Mouse (Mus musculus): Measurements from ENCODE around the gene Sec16b.
A peak's percentile ranks its signal among the peaks of the same experiment; 100 is the strongest.

Gene Sec16b

DNA sequence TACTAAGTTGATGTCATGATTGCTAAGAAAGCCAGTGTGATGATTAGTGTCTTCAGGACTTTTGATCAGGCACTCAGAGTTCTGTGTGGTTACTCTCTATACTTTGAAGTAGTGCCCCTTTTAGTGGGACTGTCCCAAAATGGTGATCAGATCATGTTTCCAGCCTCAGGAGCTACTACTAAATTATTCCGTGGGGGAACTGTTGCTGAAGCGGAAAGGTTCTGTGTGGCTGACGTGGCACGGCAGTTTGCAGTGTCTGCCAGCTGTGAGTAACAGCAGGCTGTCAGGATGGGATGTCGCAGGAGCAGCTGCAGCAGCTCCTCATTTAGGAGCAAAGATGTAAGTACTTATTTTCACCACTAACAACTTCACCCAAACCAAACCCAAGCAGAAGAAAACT is at the start of gene Sec16b:
Gene Sec16b (plus strand): TSS at position 207 of the 400 bp plus-strand sequence.
- no peak for DNase-seq

DNA sequence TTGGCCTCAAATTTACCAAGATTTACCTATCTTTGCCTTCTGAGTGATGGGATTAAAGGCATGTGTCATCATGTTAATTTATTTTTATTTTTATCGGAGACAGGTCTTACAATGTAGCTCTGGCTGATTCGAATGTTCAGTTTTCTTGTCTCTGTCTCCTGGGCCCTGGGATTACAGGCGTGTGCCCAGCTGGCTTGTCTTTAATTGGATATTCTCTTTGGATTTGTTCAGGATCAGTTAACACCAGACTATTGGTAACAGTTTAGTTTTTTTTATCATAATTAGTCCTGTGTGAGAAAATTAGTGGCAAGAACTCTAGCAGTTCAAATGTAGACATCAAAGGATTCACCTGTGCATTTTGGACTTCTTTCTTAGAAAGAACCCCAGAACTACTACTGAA is 48.7 kb upstream of the Sec16b start:
- peak in 1 of 2 experiments; percentile 36 for DNase-seq

DNA sequence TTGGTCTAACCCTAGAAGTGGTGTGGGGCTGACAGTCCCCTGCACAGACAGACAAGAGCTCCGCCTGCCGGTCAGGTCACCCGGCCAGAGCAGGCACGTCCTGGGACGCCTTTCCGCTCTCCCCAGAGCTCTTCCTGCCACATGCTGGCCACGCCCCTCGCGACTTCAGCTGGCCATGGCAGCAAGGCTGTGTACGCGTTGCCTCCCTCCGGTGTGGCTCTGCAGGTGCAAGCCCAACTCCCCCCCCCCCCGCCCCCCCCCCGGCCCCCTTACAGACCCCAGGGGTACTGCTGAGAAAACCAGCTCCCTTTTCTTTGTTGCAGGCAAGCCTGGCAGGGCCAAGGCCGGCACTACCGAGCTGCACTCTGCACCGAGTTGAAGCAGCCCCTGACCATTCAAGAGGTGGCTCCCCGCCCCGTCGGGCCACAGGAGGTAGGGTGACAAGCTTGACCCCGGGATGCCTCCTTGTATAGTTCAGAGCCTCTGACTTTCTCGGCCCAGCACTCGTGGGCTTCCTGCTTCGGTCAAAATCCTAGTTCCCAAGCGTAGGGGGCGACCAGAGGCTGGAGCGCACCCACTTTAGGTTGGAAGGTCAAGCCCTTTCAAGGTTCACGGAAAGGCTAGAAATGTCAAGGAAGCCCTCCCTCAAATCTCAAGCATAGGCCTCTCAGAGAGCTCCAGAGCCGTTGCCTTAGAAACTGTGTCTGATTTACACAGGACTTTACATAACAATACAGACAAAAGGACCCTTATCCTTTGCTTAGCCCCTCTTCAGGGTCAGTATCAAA is 47.9 kb upstream of the Sec16b start, which contains the start of gene Cryzl2:
Gene Cryzl2 (plus strand): TSS at position 157 of the 788 bp plus-strand sequence.
- DNase-seq = peak; percentile 60 to 75

DNA sequence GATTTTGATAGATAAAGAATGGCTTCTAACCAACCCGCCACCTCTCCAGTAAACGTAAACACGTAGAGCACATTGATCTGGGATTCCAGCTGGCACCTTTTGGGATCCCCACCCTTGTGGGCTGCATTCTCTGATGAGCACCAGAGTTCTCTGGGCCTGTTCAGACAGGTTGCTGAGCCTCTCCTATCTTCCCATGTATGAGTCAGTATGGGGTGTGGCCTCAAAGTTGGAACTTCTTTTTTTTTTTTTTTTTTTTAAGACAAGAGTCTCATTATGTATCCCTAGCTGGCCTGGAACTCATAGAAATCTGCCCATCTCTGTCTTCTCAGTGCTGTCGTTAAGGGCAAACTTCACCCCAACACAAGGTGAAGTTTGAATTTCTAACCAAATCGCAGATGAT is 46.6 kb upstream of the Sec16b start:
- DNase-seq = no peak

DNA sequence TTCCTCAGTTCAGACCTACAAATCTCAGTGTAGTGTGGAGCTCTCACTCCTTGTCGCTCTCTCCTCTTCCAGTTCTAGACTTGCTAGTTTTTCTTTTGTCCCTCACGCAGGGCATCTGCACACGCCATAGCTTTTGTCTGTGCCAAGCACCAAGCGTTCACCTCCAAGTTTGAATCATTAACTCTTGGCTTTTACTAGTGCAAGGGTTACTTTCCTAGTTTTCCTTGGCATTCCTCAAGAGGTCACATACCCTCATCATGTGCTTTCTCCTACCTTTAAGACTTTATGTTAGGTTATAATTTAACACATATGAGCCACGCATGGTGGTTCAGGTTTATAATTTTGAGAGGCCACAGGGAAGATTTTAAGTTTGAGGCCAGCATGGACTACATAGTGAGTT is 45.3 kb upstream of the Sec16b start:
- no peak for DNase-seq

DNA sequence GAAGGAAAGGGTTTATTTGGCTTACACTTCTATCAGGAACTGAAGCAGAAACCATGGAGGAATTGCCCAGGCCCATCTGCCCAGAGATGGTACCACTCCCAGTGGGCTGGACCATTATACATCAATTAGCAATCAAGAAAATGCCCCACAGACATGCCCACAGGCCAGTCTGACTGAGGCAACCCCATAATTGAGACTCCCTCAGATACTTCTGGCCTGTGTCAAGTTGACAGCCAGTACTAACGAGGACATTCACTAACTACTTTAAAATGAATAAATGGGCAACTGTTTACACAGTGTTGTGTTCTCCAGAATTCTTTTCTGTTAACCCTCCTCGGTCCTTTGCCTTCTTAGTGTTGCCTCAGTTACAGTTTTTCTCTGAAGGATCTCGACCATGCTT is 44.2 kb upstream of the Sec16b start:
- DNase-seq = no peak

DNA sequence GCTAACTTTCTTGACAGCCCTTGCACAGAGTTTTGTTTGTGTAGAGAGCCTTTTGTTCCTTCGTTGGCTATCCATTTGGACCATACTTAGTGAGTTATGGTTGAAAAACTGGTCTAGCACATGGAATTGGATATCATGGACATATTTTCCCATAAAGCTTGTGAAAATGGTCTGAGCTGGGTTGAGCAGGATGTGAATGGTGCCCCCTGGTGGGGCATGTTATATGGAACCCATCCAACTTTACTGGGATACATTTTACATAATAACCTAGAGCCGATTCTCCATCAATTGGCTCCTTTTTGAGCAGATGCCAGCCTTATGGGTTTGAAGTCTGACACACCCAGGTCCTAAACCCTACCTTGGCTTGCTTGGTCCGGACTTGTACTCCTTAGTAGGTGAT is 41.3 kb upstream of the Sec16b start:
- peak; percentile 67 to 76 for DNase-seq

DNA sequence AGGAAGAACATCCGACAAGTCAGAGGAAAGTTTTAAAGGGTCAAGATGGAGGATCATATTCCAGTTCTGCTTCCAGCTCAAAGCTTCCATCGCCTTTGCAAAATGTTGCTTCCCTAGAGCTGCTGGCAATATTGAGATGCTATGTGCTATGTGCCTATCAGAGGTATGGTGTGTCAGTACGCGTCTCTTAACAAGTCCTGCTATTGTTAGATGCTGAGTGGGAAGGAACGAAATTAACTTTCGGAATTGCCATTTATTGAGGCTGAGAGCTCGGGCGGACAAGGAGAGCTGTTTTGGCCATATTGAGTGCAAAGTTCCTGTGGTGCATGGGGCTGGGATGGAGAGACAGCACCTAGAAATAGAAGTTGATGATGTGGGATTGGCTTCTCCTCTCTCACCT is 38.7 kb upstream of the Sec16b start:
- DNase-seq = no peak

DNA sequence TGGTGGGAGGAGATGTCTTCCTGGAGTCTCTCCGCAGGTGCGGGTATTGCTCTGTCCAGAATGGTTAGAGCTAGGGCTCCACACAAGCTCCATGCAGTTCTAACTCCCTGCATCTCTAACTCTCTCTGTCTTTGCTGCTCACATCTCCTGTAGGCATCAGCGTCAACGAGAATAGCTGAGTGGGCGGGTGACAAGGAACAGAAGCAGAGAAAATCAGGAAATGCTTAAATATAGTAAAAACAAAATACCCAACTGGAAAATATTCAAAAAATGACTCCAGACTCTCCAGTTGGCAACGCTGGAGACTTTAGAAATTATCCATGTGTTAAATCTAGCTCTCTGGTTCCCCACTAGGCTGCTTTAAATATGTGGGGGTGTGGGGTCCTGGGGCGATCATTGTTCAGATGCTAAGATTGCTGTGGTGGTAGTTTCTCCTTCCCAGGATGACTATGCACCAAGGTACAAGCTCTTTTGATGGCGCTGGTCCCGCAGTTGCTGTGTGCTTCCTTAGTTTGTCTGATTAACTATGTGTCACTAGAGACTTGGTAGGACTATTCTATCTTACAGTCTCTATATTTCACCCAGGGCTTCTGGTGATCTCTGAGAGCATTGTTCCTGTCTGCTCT is 35.7 kb upstream of the Sec16b start:
- no peak for DNase-seq

DNA sequence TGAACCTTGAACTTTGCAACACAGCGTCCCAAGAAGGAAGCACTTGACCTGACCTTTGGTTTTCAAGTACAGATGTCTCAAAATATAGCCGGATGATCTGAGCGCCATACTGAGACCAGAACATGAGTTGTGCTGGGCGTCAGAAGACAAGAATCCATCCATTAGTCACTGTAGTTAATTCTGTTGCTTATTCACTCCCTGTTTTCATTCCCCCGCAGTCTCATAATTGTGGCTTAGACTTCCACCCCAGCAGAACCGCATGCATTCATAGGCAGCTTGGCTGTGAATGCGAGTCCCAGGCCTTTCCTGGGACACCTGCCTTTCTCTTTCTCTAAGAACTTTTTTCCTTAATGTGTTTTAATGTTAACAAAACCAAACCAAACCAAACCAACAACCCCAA is 33.8 kb upstream of the Sec16b start:
- no peak for DNase-seq

DNA sequence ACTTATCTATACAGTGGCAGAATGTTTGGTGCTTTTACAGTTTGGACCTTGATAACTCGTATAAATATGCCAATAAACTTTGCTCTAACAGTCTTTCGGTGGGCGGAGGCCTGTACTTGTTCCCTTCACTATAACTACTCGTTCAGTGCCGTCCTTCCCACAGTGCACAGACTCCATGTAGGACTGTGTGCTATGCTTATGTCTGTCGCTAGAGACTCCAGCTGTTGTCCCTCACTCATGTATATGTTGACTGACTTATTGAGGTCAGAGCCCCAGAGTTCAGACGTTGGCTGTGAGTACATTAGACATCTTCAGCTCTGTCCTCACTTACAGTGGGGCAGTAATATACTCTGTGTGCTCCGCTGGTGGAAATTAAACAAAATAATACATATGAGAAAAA is 31.7 kb upstream of the Sec16b start:
- no peak for DNase-seq

DNA sequence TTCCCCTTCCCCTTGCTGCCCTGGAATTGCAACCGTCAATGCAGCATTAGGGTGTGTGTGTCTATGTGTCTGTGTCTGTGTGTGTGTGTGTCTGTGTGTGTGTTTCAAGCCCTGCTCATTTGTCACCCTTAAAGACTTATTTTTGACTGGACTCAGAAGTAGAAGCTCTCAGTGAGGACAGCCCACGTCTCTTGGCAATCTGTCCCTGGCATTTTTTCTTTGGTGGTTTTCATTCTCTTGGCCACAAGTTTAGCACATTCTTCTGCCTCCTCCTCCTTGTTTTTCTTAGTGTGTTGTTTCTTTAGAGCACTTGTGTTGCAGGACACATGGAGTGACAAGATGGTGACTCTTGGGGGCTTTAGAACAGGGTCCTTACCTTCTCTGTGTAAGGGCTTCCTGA is 30.3 kb upstream of the Sec16b start:
- no peak for DNase-seq

DNA sequence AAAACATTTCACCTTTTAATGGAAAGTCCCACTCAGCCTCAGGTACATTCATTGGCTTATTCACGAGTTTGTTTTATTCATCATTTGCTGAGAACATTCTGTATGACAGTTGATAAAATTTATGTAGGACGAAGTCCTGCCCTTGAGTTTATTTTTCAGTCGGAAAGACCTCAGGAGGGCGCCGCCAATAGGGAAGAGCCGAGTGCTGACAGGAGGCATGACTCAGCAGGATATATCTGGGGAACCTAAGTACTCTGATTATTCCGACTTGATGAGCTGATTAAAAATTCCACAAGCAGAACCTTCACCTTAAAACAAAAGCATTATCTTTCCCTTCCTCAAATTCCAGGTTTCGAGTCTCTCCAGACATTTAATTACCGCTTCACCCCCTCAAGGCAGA is 26.4 kb upstream of the Sec16b start:
- no peak for DNase-seq

DNA sequence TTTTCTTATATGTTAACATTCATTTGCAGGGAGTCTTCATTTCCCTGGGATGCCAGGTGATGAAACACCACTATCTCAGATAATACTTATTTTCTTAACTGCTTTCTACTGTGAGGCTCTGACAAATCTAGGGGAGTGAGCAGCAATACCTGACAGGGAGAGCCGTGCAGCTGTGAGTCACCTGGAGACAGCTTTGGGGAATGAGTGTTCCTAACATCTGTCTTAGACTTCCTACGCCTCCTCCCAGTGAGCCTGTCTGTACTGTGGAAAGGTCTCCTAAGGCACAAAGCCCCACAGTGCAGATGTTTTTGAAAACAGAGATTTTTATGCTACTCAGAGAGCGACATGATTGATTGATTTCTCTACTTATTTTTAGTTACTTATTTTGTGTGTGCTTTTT is 25.6 kb upstream of the Sec16b start:
- DNase-seq = no peak

DNA sequence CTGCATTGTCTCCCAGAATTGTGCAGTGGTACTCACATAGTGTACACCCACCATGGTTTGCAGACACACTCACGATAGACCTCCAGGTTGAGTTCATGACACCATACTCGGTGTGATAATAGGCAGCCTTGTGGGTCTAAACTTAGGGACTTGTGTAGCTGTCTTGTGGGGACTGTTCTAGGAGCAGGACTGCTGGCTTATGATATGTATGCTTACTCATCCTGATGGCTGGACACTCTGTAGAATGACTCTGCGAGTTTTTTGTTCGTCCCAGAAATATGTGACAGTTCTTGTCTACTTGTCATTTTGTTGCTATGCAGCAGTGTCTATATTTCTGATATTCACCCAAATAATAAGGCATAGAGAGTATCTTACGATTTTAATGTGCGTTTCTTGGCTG is 24.9 kb upstream of the Sec16b start:
- no peak for DNase-seq

DNA sequence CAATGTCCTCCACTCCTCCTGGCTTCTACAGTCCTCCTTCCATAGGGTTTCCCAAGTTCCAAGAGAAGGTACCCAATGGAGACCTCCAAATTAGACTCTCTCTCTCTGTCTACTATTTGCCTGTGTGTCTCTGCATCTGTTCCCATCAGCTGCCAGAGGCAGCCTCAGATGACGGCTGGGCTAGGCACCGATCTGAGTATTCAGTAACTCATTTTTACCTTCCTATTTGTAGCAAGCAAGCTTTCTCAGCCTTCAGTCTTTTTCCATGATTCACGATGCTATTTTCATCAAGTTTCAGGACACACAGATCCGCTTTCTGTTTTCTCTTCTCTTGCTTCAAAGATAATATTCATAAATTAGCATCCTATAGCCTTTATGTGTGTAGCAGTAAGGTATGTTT is 22.4 kb upstream of the Sec16b start:
- no peak for DNase-seq

DNA sequence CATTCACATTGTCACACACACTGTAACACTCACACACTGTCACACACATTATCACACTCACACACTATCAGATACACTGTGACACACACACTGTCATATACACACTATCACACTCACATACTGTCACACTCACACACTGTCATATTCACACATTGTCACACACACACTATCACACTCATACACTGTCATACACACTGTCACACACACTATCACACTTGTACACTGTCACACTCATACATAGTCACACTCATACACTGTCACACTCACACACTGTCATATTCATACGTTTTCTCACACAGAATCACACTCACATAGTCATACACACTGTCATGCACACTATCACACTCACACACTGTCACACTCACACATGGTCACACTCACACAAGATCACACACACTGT is 5.9 kb upstream of the Sec16b start:
- no peak for DNase-seq

DNA sequence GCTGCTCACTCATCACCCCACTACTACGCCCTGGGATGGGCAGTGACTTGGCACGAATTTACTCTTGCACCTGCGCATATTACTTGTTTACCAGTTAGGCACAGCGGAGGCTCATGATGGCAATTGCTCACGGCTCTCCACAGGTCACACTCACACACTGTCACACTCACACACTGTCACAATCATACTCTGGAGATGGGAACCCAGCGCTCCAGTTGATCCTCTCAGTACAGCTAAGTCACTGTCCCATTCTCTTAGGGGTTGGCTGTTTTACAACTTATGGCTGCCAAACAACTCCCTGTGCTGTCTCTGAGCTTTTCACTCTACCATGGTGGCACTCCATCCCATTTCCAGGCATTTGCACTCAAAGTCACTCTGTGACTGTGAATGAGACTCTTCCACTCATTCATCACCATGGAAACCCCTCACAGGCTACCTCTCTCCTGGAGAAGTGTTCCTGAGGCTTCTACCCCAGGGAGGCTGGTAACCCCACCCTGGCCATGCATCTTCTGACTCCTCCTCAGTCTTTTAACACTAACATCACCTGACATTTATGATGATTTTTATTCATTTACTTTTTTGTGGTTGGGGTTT is 5.1 kb upstream of the Sec16b start:
- no peak for DNase-seq

DNA sequence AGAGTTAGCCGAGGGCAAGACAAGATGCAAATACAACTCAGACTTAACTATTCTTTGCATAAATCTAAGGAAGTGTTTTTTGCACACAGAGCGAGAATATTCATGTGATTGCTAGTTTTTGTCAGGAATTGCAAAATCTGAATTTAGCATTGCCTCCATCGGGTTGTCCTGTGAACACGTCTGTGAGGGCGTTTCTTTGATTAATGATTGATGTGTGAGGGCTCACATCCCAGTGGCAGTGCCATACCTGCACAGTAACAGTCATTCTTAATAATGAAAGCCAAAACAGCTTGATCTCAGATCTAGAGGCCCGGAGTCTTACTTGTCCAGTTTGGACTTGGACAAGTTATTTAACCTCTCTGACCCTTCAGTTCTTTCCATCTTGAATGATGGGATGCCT is 3.5 kb upstream of the Sec16b start:
- no peak for DNase-seq

DNA sequence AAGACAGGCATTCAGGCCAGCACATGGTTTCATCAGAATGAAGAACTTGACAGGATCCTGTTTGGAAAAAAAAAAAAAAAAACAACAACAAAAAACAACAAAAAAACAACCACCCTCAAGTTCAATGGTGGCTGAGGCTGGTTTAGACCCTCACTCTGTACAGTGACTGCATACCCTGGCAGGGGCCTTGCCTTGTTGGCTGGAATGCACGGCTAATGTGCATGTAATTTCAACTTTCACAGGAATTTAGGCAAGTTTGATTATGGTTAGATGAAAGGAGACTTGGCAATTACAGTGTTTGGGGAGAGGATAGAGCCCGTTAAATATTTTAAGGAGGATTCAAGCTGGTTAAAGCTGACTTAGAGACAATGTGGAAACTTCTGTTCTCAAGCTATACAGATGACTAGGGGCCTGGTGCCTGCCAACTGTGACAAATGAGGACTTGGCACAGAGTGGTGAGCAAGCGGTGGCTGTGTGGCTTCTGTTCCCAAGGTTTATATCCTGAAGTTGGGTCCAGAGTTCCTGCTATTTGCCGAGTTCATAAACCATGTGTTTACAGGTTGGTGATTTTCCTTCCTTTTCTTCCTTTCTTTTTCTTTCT is 567 bp downstream of the Sec16b start:
- peak; percentile 50 to 73 for DNase-seq

DNA sequence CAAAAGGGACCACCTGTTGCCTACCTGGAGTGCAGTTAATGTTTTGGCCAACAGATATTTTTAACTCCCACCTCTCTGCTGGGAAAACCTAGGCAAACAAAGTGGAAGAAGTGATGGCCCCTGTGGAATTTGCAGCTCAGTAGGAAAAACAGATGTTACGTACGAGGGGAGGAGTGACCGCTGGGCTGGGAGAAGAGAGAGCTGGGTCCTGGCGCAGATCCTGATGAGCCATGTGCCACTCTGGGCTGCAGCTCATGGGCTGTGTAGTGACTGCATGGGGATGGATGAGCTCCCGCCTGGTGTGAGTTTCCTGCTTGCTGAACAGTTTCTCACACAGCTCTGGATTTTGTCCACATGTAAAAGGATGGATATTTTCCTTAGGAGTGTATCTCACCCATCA is 1.3 kb downstream of the Sec16b start:
- DNase-seq = peak; percentile 46 to 73

DNA sequence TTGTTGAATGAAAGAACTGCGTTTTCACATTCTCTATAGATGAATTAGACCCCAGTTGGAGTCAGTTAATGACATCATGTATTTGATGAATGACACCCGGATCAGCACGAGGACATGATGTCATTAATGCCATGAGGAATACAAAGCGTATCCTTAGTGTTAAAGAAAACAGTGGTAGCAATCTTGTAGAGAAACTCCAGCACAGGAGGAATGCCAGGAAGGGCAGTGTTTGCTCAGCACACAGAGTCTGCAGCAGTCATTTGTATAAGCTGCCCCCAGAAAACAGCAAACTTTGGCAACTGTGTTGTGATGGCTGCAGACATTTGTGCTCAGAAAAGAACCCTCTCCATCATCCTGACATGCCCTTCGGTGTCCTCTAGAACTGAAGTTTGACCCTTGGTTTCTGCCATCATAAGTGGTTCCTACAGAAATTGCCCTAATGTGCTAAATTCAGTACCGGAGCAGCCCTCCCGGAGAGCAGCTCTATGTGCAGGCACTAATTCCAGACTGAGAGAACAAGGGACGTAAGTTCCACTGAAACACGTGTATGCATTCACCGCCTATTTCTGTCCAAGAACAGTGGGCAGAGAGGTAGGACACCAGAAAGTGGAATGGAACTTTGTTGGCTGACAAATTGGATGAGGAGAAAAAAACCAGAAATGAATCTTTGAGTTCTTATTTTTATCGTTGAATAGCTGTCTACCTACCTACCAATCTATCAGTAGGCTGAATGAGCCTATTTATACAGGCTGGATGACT is 6.3 kb downstream of the Sec16b start:
- no peak for DNase-seq

DNA sequence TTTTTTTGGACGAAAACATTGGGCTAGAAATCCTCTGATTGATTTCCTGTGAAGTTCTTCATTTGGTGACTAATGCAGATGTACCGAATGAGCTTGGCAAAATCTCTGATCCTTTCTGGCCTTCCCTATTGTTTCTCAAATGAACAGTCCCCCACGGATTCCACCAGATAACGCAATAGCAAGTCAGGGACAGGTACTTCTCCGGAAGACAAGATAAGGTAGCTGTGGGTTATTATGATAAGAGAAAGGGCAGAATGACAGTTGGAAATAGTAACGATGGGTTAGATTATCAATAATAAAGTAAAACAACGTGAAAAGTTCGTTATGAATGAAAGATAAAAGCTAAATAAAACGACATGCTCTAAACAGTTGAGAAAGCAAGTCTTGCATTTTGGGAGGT is 7.0 kb downstream of the Sec16b start:
- DNase-seq = no peak

All from cerebellum, postnatal 10 days (tissue).